Mouse (Mus musculus): ENCODE results near the gene Socs2. TPM values are rescaled to one million over a fixed set of nuclear protein-coding genes. Genes with fewer than 3 reads are reported as not detected.

The Socs2 gene
- polyA plus RNA-seq, 1 experiment: 24.5 TPM

- WGBS: 91% methylated on average over 12 of the region's 12 CpGs
- no peaks in the 10 kb centered on the region for H3K36me3 ChIP-seq (ENCODE audit: control insufficient read depth, insufficient read depth, low read length)
- TF ChIP-seq POLR2A (IDR thresholded peaks at IDR 0.05; ENCODE audit: low read depth, low read length): no peak
- no peak for TF ChIP-seq CTCF (conservative IDR thresholded peaks at IDR 0.05; ENCODE audit: insufficient read depth, insufficient read length, low read depth, low read length)
- no peaks in the 10 kb centered on the region for H3K4me1 ChIP-seq (ENCODE audit: control insufficient read depth, insufficient read depth, low read length)
- H3K4me3 ChIP-seq (ENCODE audit: insufficient read depth, low read depth, low read length): no peak overlapping the region
- no peak for DNase-seq
- no peaks in the 10 kb centered on the region for H3K27me3 ChIP-seq (replicated peaks; ENCODE audit: control insufficient read depth, insufficient read depth, low read length)
- no peak overlapping the region for H3K27ac ChIP-seq (ENCODE audit: insufficient read depth, low read depth, low read length)
These were observed 55.6 kb downstream of the Socs2 start for GRCm38 (mm10) chr10:95361260-95361841.

DNA sequence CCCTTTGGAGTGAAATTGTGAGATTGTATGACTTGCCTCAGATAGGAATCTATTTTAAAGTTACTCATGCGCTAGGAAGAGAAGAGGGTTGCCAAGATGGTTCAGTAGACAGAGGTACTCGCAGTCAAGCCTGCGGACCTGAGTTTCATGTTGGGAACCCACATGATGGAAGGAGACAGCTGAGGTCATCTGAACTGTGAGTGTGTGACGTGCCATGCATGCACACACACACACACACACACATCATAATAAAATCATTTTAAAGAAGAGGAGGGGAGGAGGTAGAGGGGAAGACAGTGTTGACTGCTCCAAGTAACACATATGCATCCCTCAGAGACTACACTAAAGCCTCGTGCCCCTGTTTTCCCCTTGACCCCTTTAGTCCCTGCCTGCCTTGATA, 56.9 kb downstream of the Socs2 start:
- WGBS: 75% methylated on average over 5 of the region's 5 CpGs

GRCm38 (mm10) chr10:95357721-95358120, 59.3 kb downstream of the Socs2 start:
- H3K4me3 ChIP-seq (ENCODE audit: insufficient read depth, low read depth, low read length): no peak overlapping the region
- H3K27me3 ChIP-seq (replicated peaks; ENCODE audit: control insufficient read depth, insufficient read depth, low read length): no peaks in the 10 kb centered on the region
- no peak overlapping the region for H3K27ac ChIP-seq (ENCODE audit: insufficient read depth, low read depth, low read length)
- WGBS: 82% methylated on average over 3 of the region's 3 CpGs
- no peaks in the 10 kb centered on the region for H3K4me1 ChIP-seq (ENCODE audit: control insufficient read depth, insufficient read depth, low read length)
- H3K36me3 ChIP-seq (ENCODE audit: control insufficient read depth, insufficient read depth, low read length): no peaks in the 10 kb centered on the region
- TF ChIP-seq CTCF (conservative IDR thresholded peaks at IDR 0.05; ENCODE audit: insufficient read depth, insufficient read length, low read depth, low read length): no peak
- TF ChIP-seq POLR2A (IDR thresholded peaks at IDR 0.05; ENCODE audit: low read depth, low read length): no peak
- DNase-seq: no peak

More for the DNA sequence above, 56.9 kb downstream of the Socs2 start:
- Histone ChIP-seq H3K27ac (ENCODE audit: insufficient read depth, low read depth, low read length) (no peak overlapping the region), H3K4me3 (ENCODE audit: insufficient read depth, low read depth, low read length) (no peak overlapping the region), H3K4me1 (ENCODE audit: control insufficient read depth, insufficient read depth, low read length) (no peaks in the 10 kb centered on the region), H3K36me3 (ENCODE audit: control insufficient read depth, insufficient read depth, low read length) (no peaks in the 10 kb centered on the region), H3K27me3 (replicated peaks; ENCODE audit: control insufficient read depth, insufficient read depth, low read length) (no peaks in the 10 kb centered on the region)
- no peak for DNase-seq
- TF ChIP-seq POLR2A (IDR thresholded peaks at IDR 0.05; ENCODE audit: low read depth, low read length): no peak

DNA sequence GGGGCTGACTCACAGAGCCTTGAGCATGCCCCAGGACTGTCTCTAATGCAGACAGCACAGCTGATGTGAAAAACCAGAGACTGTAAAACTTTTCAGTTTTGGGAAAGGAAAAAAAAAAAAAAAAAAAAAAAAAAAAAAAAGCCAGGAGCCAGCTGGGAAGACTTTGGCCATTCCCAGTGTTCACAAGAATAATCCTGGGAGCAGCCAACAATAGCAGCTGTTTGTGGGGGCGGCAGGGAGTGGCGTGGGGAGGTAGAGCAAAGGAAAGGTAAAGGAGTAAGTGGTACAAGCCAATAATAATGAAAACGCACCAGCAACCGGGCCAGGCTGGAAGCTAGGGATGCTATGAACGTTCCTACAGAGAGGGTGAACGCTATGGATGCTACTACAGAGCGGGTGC, 60.3 kb downstream of the Socs2 start:
- no peak for TF ChIP-seq CTCF (conservative IDR thresholded peaks at IDR 0.05; ENCODE audit: insufficient read depth, insufficient read length, low read depth, low read length)
- no peak for TF ChIP-seq POLR2A (IDR thresholded peaks at IDR 0.05; ENCODE audit: low read depth, low read length)
- no peaks in the 10 kb centered on the region for H3K36me3 ChIP-seq (ENCODE audit: control insufficient read depth, insufficient read depth, low read length)
- H3K4me3 ChIP-seq (ENCODE audit: insufficient read depth, low read depth, low read length): no peak overlapping the region
- H3K27ac ChIP-seq (ENCODE audit: insufficient read depth, low read depth, low read length): no peak overlapping the region
- H3K27me3 ChIP-seq (replicated peaks; ENCODE audit: control insufficient read depth, insufficient read depth, low read length): no peaks in the 10 kb centered on the region
- no peak for DNase-seq
- H3K4me1 ChIP-seq (ENCODE audit: control insufficient read depth, insufficient read depth, low read length): no peaks in the 10 kb centered on the region
- 72% methylated on average over 7 of the region's 7 CpGs for WGBS

DNA sequence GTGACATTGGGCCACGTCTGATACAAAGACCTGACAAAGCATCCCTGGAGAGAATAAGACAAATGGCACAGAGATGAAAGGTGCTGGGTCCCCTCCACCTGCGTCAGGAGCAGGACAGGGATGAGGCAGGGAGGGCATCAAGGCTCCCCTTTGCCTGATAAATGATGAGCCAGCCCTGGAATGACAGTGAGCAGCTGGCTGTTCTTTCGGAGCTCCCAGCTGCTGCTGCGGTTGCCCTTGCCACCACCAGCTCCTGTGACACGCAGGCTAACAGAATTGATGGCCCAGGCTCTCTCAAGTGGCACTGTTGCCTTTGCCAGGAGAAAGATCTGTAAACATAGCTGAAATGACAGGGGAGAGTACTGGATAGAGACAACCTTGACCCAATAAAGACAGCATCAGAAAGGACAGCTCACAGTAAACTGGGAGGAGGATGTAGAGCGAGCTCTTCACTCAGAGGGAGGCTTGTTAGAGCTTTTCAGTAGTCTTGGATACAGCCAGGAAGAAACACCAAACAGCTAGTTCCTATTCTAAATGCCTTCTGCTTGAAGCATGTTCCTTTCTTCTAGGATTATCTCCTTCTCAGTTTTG, 61.2 kb downstream of the Socs2 start:
- WGBS: 60% methylated on average over 6 of the region's 6 CpGs
- no peak overlapping the region for H3K27ac ChIP-seq (ENCODE audit: insufficient read depth, low read depth, low read length)
- no peaks in the 10 kb centered on the region for H3K36me3 ChIP-seq (ENCODE audit: control insufficient read depth, insufficient read depth, low read length)
- no peaks in the 10 kb centered on the region for H3K27me3 ChIP-seq (replicated peaks; ENCODE audit: control insufficient read depth, insufficient read depth, low read length)
- no peaks in the 10 kb centered on the region for H3K4me1 ChIP-seq (ENCODE audit: control insufficient read depth, insufficient read depth, low read length)
- no peak overlapping the region for H3K4me3 ChIP-seq (ENCODE audit: insufficient read depth, low read depth, low read length)
- no peak for TF ChIP-seq CTCF (conservative IDR thresholded peaks at IDR 0.05; ENCODE audit: insufficient read depth, insufficient read length, low read depth, low read length)
- no peak for TF ChIP-seq POLR2A (IDR thresholded peaks at IDR 0.05; ENCODE audit: low read depth, low read length)
- DNase-seq: no peak

- no peaks in the 10 kb centered on the region for H3K27me3 ChIP-seq (replicated peaks; ENCODE audit: control insufficient read depth, insufficient read depth, low read length)
- H3K4me1 ChIP-seq (ENCODE audit: control insufficient read depth, insufficient read depth, low read length): no peaks in the 10 kb centered on the region
- H3K36me3 ChIP-seq (ENCODE audit: control insufficient read depth, insufficient read depth, low read length): no peaks in the 10 kb centered on the region
- no peak overlapping the region for H3K27ac ChIP-seq (ENCODE audit: insufficient read depth, low read depth, low read length)
- TF ChIP-seq CTCF (conservative IDR thresholded peaks at IDR 0.05; ENCODE audit: insufficient read depth, insufficient read length, low read depth, low read length) (no peak), POLR2A (IDR thresholded peaks at IDR 0.05; ENCODE audit: low read depth, low read length) (no peak)
- H3K4me3 ChIP-seq (ENCODE audit: insufficient read depth, low read depth, low read length): no peak overlapping the region
- no peak for DNase-seq
These were observed 62.3 kb downstream of the Socs2 start for GRCm38 (mm10) chr10:95354673-95355072.

DNA sequence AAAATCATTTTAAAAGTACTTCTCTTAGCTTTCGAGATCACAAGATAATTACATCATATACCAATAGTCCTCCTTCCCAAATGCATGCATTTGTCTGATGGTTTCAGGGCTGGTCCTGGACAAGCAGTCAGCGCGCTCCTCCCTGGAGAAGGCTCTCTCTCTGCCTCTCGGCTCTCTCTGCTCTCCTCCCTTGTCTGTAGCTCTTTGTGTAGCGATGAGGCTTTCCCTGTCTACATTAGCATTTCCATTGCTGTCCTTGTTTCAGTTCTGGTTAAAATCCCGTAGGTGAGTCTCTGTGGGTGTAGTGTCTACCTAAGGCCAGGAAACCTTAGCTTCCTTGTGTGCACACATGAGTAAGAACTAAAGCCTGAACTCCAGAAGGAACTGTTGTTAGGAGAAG, 62.9 kb downstream of the Socs2 start:
- DNase-seq: no peak
- Histone ChIP-seq H3K4me3 (ENCODE audit: insufficient read depth, low read depth, low read length) (no peak overlapping the region), H3K4me1 (ENCODE audit: control insufficient read depth, insufficient read depth, low read length) (no peaks in the 10 kb centered on the region), H3K27ac (ENCODE audit: insufficient read depth, low read depth, low read length) (no peak overlapping the region), H3K27me3 (replicated peaks; ENCODE audit: control insufficient read depth, insufficient read depth, low read length) (no peaks in the 10 kb centered on the region), H3K36me3 (ENCODE audit: control insufficient read depth, insufficient read depth, low read length) (no peaks in the 10 kb centered on the region)
- WGBS: 90% methylated on average over 6 of the region's 6 CpGs
- TF ChIP-seq CTCF (conservative IDR thresholded peaks at IDR 0.05; ENCODE audit: insufficient read depth, insufficient read length, low read depth, low read length) (no peak), POLR2A (IDR thresholded peaks at IDR 0.05; ENCODE audit: low read depth, low read length) (no peak)
